ENCODE assay signal across 28 mouse cellular contexts in the genomic region with DNA sequence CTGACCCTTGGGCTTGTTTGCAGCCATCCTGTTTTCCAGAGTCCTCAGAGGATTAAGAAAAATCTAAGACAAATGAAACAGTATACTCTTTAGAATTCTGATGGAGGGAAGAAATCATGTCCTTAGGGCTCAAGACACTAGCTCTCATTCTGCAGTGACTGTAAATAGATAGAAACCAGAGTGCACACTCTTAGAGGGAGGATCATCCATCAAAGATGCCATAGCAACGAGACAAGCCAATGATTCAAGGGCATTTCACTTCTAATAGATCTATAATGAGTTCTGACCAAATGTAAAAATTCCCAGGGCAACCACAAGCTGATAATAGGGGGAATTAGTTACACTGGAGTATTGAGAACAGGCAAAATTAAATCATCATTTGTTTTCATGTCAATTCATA. TPM values are rescaled to one million over a fixed set of nuclear protein-coding genes. Genes with fewer than 3 reads are reported as not detected.
A peak's percentile ranks its signal among the peaks of the same experiment; 100 is the strongest.
DNase-seq lines count a peak whose midpoint lies in the region; ATAC-seq and TF ChIP-seq lines count a peak whose summit lies in the region.
"Had no signal": no experiment of that assay in that cellular context is flagged by ENCODE, and none has a peak within 500 bp of the region (broad histone marks: within the 10 kb centered on the region; RNA-seq: fewer than 3 reads in every experiment).

No protein-coding gene starts in this region.

- no peak overlapping the region for H3K9ac ChIP-seq in neural tube, embryonic 12.5 days
- H3K9ac ChIP-seq in neural tube, embryonic 15.5 days (replicated peaks) = no peak overlapping the region
- no peak overlapping the region for H3K9ac ChIP-seq in hindbrain, embryonic 16.5 days (ENCODE audit: low read depth, low read length)
- H3K9ac ChIP-seq: embryonic facial prominence, embryonic 13.5 days; forebrain, embryonic 13.5 days; heart, embryonic 13.5 days had no signal

- DNase-seq in cerebellum, adult 2 months = no peak
- no peak for DNase-seq in cerebellum, adult 9-10 months
- DNase-seq in lung, postnatal 14 days = no peak
- no peak for DNase-seq in layer of hippocampus, adult 9-11 months
- DNase-seq in embryo, embryonic 9.5 days (ENCODE audit: extremely low spot score) = no peak
- DNase-seq: adrenal gland, adult 8-10 months; adrenal gland, postnatal 25 days; cerebellum, adult 11-12 months; cerebellum, adult 9-11 months; cerebellum, postnatal 25 days; gastrocnemius, adult 2 months; gastrocnemius, postnatal 14 days; heart, adult 2 months; heart, postnatal 14 days; kidney, adult 18-20 months had no signal

- TF ChIP-seq POLR2A in cerebellum, adult 2 months (IDR thresholded peaks at IDR 0.05; ENCODE audit: borderline replicate concordance, insufficient read depth, low read length) = no peak

- no peaks in the 10 kb centered on the region for H3K27me3 ChIP-seq in cerebellum, adult 2 months (ENCODE audit: control insufficient read depth, insufficient read depth, low read length)
- H3K27me3 ChIP-seq in neural tube, embryonic 12.5 days (replicated peaks) = no peaks in the 10 kb centered on the region
- no peaks in the 10 kb centered on the region for H3K27me3 ChIP-seq in neural tube, embryonic 15.5 days (replicated peaks)
- H3K27me3 ChIP-seq in hindbrain, embryonic 16.5 days (replicated peaks; ENCODE audit: control insufficient read depth, insufficient read depth, low read length) = no peaks in the 10 kb centered on the region
- H3K27me3 ChIP-seq: embryonic facial prominence, embryonic 13.5 days; forebrain, embryonic 13.5 days; heart, embryonic 13.5 days had no signal

- 92% methylated on average over 1 of the region's 1 CpGs for WGBS in cerebellum, adult 2 months
- WGBS in neural tube, embryonic 12.5 days = 48% methylated on average over 1 of the region's 1 CpGs
- 26% methylated on average over 1 of the region's 1 CpGs for WGBS in neural tube, embryonic 15.5 days
- WGBS in hindbrain, embryonic 16.5 days = 59% methylated on average over 1 of the region's 1 CpGs

- no peaks in the 10 kb centered on the region for H3K9me3 ChIP-seq in neural tube, embryonic 12.5 days
- no peaks in the 10 kb centered on the region for H3K9me3 ChIP-seq in neural tube, embryonic 15.5 days (replicated peaks)
- H3K9me3 ChIP-seq in hindbrain, embryonic 16.5 days (ENCODE audit: control insufficient read depth, low read length) = no peaks in the 10 kb centered on the region
- H3K9me3 ChIP-seq: embryonic facial prominence, embryonic 10.5 days; embryonic facial prominence, embryonic 13.5 days; forebrain, embryonic 13.5 days; heart, embryonic 10.5 days; heart, embryonic 13.5 days had no signal

- no peak overlapping the region for H3K4me3 ChIP-seq in cerebellum, adult 2 months (replicated peaks; ENCODE audit: insufficient read depth, low read depth, low read length)
- no peak overlapping the region for H3K4me3 ChIP-seq in neural tube, embryonic 12.5 days
- no peak overlapping the region for H3K4me3 ChIP-seq in neural tube, embryonic 15.5 days (replicated peaks)
- no peak overlapping the region for H3K4me3 ChIP-seq in hindbrain, embryonic 16.5 days (ENCODE audit: low read length)
- H3K4me3 ChIP-seq: embryonic facial prominence, embryonic 10.5 days; embryonic facial prominence, embryonic 13.5 days; erythroblast, embryonic 14.5 days; forebrain, embryonic 13.5 days; gastrocnemius, adult 2 months; heart, adult 2 months; heart, embryonic 10.5 days; heart, embryonic 13.5 days had no signal

- H3K4me2 ChIP-seq in neural tube, embryonic 12.5 days (replicated peaks) = no peak overlapping the region
- H3K4me2 ChIP-seq in neural tube, embryonic 15.5 days = no peak overlapping the region
- no peak overlapping the region for H3K4me2 ChIP-seq in hindbrain, embryonic 16.5 days (ENCODE audit: low read length)
- H3K4me2 ChIP-seq: embryonic facial prominence, embryonic 13.5 days; forebrain, embryonic 13.5 days; heart, embryonic 13.5 days had no signal

- 0 out of 2 replicates have a peak, but pooled peaks have one; percentile 37 for ATAC-seq in neural tube, embryonic 12.5 days (ENCODE audit: low FRiP score, low read depth)
- ATAC-seq in neural tube, embryonic 15.5 days (ENCODE audit: low FRiP score) = no peak
- ATAC-seq in hindbrain, embryonic 16.5 days = peak; percentile 53
- ATAC-seq: activated CD4-positive, CD25-positive, alpha-beta regulatory T cell, adult 4 months; forebrain, embryonic 13.5 days; forebrain, embryonic 16.5 days; inflammation-experienced regulatory T-cells, adult 6 months; intestine, embryonic 16.5 days had no signal

- H3K4me1 ChIP-seq in cerebellum, adult 2 months (ENCODE audit: control insufficient read depth, insufficient read depth, low read length) = no peaks in the 10 kb centered on the region
- H3K4me1 ChIP-seq in neural tube, embryonic 12.5 days = peaks cover 12% of the 10 kb centered on the region
- H3K4me1 ChIP-seq in neural tube, embryonic 15.5 days = peaks cover 14% of the 10 kb centered on the region; the same call in 1 of the 2 replicates
- H3K4me1 ChIP-seq in hindbrain, embryonic 16.5 days (ENCODE audit: control insufficient read depth, insufficient read depth, low read depth, low read length) = 0 out of 2 replicates have a peak, but pooled peaks cover 2% of the 10 kb centered on the region
- H3K4me1 ChIP-seq: embryonic facial prominence, embryonic 10.5 days; embryonic facial prominence, embryonic 13.5 days had no signal

- peaks cover 23% of the 10 kb centered on the region for H3K36me3 ChIP-seq in neural tube, embryonic 12.5 days
- H3K36me3 ChIP-seq in neural tube, embryonic 15.5 days = peaks cover 24% of the 10 kb centered on the region
- peaks cover 19% of the 10 kb centered on the region for H3K36me3 ChIP-seq in hindbrain, embryonic 16.5 days (ENCODE audit: control insufficient read depth, insufficient read depth, low read length)

- H3K27ac ChIP-seq in cerebellum, adult 2 months (ENCODE audit: insufficient read depth, low read length) = 0 out of 2 replicates have a peak overlapping the region, but pooled peaks have one; percentile 3
- no peak overlapping the region for H3K27ac ChIP-seq in neural tube, embryonic 12.5 days
- no peak overlapping the region for H3K27ac ChIP-seq in neural tube, embryonic 15.5 days (replicated peaks)
- H3K27ac ChIP-seq in hindbrain, embryonic 16.5 days (ENCODE audit: low read depth, low read length) = no peak overlapping the region
- H3K27ac ChIP-seq: embryonic facial prominence, embryonic 10.5 days; embryonic facial prominence, embryonic 13.5 days; forebrain, embryonic 13.5 days; gastrocnemius, adult 2 months; heart, adult 2 months; heart, embryonic 10.5 days; heart, embryonic 13.5 days had no signal

- no peak for TF ChIP-seq CTCF in cerebellum, adult 2 months (IDR thresholded peaks at IDR 0.05; ENCODE audit: borderline replicate concordance, insufficient read depth, low read depth, low read length)

RNA-seq across cellular contexts. Expression of a gene that starts 47.0 kb away (rescaled TPM):
- 47.5 and 51.5 TPM in 2 replicates for polyA plus RNA-seq in cerebellum, adult 2 months (2012; rRNA removed)
- polyA plus RNA-seq in neural tube, embryonic 12.5 days (2016; fragmentation: Nextera tagmentation; extraction: Ambion mirVana) = 152 and 156 TPM in 2 replicates
- 214 and 239 TPM in 2 replicates for polyA plus RNA-seq in neural tube, embryonic 15.5 days (2015; fragmentation: Nextera tagmentation; extraction: Ambion mirVana)
- 212 and 250 TPM in 2 replicates for polyA plus RNA-seq in hindbrain, embryonic 16.5 days (2015; fragmentation: Nextera tagmentation; extraction: Ambion mirVana)
